Mouse (Mus musculus) testis, postnatal 14 days (tissue): Measurements from ENCODE around the gene Prkca.

Experiments
- DNase-seq: peaks from one replicate; pipeline ENCODE4 v3.0.0; 2021; ENCODE audit warnings: low spot score

Prkca gene

DNA sequence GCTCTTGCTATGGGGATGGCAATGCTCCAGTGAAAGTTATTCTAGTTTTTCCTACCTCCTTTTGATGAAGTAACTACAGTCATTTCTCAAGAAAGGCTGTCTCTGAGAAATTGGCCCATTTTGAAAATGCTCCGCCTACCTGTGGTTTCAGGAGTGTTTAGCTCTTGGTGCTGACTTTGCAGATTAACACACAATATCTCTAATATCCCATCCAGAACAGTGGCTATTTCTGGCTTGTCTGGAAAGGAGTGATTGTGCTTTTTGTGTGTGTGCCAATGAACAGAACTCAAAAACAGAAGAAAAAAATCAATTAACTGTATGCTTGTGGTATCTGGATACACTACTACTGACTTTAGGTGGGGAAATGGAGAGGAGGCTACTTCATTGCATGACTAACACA is 395.8 kb downstream of the Prkca start:
- no peak for DNase-seq

DNA sequence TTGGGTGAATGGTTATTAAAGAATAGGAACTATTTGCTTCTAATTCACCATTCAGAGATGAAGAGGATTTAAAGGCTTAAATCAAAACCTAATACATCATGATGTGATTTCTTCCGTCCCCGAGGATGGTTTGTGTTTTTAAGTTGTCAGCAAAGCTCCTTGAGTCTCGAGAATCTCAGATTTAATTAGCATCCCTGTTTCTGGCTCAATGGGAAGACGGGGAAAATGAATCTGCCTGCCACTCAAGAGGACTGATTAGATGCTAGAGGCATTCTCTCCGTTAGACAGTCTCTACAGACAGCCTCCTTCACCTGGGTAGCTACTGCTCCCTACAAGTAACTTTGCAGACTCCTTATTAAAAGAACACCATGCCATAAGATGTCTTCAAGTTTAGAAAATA is 396.9 kb downstream of the Prkca start:
- no peak for DNase-seq

DNA sequence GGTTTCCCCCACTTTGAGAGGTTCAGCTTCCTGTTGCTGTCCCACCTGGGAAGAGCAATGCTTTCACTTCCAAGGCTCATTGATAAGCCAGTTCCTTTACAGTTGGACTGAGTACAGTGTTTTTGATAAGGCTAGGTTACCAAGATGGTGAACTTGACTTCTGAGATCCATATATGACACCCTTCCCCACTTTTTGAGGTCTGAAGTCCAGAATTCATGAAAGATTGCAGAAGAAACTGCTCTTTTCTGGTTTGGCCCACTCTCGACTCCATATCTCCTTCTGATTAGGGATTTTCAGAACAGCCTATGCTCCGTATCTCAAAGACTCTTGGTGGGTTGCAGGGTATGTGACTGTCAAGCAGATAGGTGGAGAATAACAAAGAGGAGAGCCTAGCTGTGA is 406.8 kb downstream of the Prkca start:
- no peak for DNase-seq

DNA sequence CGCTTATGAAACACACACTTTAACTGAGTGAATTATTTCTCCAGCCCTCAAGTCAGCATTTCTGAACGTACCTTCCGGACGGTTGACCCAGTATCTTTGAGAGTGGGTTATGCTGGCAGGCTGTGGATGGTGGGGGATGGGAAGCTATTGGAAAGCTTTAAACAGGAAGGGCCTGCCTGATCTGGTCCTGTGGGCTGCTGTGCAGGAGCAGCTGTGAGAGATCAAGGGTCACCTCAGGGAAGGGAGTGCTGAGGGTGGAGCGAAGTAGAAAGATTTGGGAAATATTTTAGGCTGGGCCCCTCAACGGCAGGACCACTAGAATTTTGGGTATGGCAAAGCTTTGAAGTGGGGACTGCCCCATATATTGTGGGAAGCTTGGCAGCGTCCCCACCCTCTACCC is 412.0 kb downstream of the Prkca start:
- no peak for DNase-seq

DNA sequence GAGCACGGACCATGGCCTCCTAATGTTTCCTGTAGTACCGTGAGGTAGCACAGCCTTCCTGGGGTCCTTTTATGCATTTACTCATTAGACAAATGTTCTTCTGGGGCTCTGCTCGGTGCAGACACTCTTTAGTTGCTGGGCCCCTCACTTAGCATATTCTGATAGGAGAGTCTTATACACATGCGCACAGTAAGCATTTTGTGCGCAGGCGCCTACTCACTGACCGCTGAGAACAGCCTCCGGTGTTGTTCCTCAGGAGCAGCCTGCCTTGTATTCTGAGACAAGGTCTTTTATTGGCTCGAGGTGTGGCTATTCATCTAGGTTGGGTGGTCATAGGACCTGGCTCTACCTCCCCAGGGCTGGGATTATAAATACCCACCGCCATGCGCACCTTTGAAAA is 412.4 kb downstream of the Prkca start:
- DNase-seq, result peak; percentile 39

DNA sequence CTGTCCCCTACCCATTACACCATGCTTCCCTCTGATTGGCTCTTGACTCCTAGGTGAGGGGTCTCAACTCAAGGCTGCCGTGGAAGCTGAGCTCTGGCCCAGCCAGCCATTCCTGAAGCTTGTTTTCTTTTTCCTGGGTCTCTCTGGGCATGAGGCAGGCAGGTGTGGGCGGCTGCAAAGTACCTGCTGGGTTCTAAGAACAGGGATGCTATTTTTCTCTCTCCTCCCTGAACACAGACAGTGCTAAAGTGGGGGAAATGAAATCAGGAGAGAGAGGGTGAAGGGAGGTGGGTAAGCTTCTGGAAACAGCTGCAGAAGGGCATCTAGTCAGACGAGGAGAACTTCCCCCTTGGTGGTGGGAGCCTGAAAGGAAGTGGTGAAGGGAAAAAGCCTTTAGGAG is 414.0 kb downstream of the Prkca start:
- DNase-seq, result no peak

DNA sequence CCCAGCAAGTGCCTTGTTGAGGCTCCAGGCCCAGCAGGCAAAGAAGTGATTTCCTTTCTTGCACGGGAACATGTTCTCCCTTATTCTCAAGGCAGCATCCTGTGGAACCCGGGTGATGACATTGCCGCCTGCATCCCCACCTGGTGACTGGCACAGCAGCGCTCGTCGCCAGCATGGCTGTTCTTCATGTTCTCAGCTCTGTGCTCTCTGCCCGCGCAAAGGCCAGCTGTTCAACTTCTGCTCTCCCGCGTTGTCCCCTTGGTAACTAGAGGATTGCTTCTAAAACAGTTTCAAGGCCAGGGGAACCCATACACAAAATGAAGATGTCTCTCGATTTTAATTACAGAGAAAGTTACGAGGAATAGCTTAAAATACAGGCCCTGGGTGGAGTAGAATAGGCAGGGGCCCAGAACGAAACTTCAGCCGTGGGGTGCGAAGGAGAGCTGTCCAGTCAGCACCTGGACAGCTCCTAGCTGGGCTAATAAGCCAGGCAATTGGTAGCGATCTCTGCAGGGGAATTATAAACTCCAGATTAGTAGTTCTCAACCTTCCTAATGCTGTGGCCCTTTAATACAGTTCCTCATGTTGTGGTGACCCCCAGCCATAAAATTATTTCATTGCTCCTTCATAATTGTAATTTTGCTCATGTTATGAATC is 423.7 kb downstream of the Prkca start:
- DNase-seq, result no peak

DNA sequence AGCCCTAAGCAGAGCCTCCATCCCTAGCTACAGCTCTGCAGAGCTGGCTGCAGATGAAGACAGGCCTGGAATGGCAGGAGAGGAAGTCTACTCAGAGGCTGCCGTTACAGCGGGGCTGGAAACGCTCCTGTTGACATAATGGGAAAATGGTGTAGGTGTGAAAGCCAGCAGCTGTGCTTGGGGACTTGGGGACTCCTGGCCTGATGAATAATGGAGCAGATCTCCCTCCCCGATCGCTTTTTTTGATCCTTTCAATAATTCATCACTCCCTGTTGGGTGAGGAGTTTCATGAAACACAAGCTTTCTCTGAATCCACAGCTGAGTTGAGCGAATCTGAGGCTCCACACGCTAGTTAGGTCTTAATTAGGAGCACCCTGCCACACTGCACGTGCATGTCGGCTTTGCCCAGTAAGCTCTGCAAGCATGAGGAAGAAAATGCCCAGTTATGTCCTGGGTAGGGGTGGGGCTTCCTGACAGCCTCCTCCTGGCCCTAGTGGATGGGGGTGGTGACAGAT is 425.9 kb downstream of the Prkca start:
- DNase-seq, result no peak

DNA sequence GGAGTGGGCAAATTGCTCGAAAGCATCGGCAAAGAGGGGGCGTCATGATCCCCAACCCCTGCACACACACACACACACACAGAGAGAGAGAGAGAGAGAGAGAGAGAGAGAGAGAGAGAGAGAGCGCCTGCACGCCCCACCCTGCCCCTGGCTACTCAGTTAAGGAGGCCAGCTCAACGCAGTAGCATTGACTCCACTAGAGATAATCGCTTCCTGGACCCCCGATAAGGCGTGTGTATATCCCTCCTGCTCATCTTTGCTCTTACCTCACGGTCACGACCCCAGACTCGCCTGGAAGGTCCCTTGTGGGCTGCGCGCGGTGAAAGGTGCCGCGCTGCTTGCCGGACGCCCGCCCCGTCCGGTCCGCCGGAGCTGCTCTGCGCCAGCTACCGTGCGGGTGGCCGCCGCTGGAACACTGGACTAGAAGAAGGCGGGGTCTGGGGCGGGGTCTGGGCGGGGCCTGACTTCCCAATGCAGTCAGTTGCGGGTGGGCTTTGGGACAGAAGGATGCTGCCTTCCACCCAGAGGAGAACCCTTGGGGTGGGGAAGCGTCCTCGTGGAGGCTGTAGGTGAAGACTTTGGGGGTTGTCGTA is 429.0 kb downstream of the Prkca start, which contains the start of gene Cacng5:
TSS of gene Cacng5 (minus strand) at position 422 of the 593 bp plus-strand sequence.
- DNase-seq, result no peak

DNA sequence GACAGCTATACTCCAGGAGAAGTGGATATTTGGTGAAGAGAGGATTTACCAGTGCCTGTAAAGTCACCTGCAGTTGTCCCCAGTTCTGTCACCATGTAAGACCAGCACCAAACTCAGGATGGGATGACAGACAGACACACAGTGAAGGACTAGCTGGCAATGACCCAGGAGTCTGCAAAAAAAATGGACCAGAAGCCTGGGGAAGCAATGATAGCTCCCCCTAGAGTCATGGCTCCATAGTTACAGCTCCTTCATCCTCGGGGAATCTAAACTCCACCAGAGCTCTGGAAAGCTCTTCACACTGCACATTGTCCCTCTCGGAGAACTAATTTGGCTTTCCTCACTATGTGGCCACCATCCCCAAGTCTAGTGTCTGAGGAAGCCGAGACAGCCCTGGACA is 430.4 kb downstream of the Prkca start:
- no peak for DNase-seq

DNA sequence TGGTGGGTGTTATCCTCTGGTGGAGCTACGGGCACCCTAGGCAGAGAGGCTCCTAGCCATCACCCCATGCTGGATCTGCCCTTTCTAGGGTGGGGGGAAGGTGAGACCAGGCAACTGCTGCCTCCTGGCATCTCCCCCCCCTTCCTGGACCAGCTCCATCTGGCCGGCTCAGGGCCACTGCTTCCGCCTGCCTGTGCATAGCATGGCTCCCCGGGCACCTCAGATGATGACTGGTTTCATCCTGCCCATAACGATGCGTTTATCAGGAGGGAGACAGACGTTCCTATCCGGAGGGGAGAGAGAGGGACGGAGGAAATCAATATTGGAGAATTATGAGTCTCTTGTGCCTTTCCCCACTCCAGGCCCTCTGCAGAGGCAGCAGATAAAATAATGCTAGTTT is 438.4 kb downstream of the Prkca start:
- DNase-seq, result no peak

DNA sequence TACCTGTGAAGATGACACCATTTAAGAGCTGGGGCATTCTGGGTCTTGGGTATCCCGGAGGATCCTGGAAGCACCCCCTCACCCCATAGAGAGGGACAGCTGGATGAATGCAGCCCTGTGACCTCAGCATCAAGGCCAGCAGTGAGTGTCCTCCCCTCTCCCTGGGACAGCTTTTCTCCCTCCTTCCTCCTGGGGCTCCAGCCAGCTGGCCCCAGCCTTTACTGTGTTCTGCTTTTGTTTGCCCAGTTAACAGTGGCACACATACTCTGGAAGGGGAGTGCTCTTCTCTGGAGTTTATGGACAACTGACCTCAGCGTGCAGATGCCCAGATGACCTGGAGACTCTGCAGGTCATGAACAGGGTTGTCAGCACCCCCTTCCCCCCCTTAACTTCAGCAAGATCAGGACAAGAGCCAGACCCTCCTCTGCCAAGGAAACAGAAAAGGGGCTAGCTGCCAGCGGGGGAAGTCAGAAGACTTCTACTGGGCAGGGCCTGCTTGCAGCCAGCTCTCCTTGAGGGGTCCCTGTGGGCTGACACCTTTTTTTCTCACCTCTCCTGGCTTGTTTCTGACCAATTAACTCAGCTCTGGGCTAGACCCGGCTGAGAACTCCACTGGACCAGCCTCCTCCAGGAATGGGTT is 439.6 kb downstream of the Prkca start:
- DNase-seq, result peak; percentile 57

DNA sequence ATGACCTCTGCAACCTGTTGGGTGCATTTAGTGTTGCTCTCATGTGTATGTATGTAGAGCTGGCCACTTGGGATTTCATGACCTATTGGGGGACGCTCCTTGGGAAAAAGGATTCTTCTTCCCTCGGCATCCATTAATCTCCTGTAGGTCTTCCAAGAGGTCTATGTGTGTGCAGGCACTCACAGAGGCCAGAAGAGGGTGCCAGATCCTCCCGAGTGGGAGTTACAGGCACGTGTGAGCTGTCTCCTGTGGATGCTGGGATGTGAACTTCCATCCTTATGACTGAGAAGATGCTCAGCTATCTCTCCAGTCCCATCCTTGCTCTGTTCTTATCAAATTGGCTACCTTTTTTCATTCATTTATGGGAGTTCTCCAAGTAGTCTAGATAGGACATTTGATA is 443.3 kb downstream of the Prkca start:
- no peak for DNase-seq

DNA sequence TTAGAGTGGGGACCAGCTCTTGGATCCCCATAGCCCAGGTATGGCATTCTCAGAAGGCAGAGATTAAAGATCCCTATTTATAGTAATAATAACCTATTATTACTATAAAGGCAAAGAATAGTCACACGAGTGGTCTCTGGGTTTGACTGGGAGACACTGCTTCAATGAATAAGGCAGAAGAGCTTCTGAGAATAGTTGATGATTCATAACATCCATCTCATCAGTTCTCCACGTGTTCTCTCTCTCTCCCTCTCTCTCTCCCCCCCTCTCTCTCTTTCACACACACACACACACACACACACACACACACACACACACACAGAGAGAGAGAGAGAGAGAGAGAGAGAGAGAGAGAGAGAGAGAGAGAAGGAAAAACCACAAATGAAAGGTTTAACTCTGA is 445.0 kb downstream of the Prkca start:
- no peak for DNase-seq

DNA sequence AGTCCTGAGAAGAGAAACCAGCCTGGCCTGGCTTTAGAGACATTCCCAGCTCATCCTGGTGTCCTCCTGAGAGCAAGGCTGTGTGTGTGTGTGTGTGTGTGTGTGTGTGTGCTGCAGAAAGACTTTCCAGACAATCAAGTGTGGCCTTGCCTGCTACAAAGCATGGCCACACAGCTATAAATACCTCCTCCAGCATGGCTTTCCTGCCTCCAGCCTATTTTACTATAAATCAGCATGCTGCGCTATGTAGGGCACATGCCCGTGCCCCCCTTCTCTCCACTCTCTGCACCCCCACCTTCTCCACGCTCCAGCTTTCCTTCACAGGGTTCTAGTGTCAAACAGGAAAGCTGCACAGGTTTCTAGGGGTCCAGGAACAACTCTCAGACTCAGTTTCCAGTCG is 448.1 kb downstream of the Prkca start:
- no peak for DNase-seq

DNA sequence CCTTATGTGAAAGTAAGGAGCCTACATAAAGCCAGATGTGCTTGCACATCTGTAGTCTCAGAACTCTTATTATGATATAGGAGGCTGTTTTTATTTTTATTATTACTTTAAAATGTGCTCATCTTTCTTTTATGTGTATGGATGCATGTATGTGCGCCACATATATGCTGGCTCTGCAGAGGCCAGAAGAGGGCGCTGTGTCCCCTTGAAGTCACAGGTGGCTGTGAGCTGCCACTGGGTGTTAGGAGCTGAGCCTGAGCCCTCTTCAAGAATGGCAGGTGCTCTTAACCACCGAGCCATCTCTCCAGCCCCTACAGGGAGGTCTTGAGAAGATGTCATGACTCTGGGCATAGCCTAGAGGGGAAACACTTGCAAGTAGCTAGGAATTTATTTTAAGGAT is 452.4 kb downstream of the Prkca start:
- DNase-seq, result peak; percentile 19

DNA sequence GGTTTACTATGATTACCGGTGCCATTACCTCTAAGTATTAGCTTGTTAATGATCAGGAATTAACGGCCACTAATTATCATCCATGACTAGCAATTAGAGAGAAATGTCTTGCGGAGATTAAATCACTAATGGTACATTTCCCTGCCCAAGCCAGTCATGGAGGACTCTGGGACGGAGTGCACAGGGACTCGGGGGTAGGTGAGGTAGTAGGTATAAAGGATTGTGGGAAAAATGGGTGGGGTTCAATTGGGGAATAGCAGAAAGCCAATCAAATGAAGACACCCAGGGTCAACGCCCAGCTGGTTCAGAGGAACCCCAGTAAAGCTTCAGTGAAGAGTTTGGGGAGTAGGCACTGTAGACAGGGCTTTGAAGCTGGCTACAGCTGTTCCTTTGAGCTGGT is 456.4 kb downstream of the Prkca start:
- no peak for DNase-seq
